Mouse (Mus musculus) embryo, embryonic 10.5 days (tissue): Measurements from ENCODE around the gene Zbtb20.

ENCODE experiments used
- DNase-seq: peaks from one replicate; pipeline ENCODE4 v3.0.0-alpha.2; 2015; ENCODE audit warnings: low spot score

Zbtb20 gene

GRCm38 (mm10) chr16:43397629-43398323 is 522.1 kb downstream of the Zbtb20 start:
- no peak for DNase-seq

- DNase-seq, result no peak
Measured at GRCm38 (mm10) chr16:43399428-43399827, 523.7 kb downstream of the Zbtb20 start.

DNA sequence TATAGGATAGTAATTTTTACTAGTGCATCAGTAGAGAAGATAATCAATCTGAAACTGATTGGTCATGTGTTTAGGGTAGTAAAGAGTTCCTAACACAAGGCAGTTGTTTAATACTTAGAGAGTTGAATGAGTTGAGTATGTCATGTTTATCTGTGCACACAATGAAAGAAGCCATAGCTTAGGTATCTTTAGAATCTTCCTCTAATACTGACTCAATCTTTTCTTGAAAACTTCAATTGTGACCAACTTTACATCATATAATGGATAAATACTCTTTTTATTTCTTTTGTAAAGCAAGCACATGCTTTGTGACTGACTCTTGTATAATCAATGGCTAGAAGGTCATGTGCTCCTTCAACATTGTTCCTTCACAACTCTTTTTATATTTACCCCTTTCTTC is 524.4 kb downstream of the Zbtb20 start:
- no peak for DNase-seq

DNA sequence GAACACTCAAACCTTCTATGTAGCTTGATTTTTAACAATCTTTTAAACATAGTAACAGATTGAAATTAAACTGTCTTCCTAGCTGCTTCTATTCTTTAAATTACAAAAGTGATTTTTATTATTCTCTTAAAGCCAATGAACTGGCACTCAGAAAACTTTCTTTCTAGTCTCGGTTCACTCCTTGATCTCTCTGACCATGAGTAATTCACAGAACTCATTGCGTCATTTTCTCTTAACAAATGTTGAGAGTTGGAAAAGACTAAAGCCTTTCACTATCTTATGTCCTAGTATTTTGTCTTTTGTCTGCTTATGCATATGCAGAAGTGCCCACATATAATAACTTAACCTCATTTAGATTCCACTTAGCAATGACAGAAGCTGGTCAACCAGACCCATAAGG is 525.3 kb downstream of the Zbtb20 start:
- DNase-seq, result no peak

- DNase-seq, result no peak
Measured at GRCm38 (mm10) chr16:43402888-43403287, 527.2 kb downstream of the Zbtb20 start.

DNA sequence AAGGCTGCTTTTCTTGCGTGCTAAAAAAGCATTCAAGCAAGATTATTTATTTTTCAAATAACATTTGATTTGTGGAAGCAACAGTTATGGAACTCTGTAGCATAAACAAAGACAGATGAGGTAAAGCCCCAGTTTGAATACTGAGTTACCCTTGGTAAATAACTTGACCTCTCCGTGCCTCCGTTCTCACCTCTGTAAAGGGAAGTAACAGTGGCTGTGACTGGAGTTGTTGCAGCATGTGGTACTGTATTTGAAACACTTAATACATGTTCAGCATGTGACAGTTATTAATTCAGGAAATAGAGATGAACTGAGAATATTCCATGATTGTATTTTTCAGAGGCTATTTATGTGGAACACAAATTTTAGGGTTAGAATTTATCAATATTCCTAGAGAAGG is 529.4 kb downstream of the Zbtb20 start:
- DNase-seq, result no peak

- DNase-seq, result no peak
Measured at GRCm38 (mm10) chr16:43407594-43408142, 532.0 kb downstream of the Zbtb20 start.

GRCm38 (mm10) chr16:43408622-43409021 is 532.9 kb downstream of the Zbtb20 start:
- no peak for DNase-seq

GRCm38 (mm10) chr16:43409108-43409909 is 533.6 kb downstream of the Zbtb20 start:
- DNase-seq, result no peak

- no peak for DNase-seq
Measured at GRCm38 (mm10) chr16:43409910-43410612, 534.4 kb downstream of the Zbtb20 start.

DNA sequence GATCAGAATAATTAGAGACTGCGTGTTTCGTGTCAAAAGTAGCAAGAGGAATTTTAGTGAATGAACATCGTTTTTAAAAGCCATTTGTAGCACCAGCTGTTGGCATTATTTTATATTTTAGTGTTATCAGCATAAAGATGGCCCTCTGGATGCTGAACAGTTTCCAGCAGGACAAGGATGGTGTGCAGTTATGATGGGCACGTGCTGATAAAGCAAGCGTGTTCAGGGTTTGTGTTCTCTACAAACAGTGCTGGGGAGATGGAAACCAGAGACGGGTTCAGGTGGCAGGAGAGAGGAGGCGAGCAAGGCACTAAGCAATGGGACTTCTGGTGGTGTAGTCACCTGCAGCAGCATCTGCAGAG is 534.9 kb downstream of the Zbtb20 start:
- DNase-seq, result no peak

DNA sequence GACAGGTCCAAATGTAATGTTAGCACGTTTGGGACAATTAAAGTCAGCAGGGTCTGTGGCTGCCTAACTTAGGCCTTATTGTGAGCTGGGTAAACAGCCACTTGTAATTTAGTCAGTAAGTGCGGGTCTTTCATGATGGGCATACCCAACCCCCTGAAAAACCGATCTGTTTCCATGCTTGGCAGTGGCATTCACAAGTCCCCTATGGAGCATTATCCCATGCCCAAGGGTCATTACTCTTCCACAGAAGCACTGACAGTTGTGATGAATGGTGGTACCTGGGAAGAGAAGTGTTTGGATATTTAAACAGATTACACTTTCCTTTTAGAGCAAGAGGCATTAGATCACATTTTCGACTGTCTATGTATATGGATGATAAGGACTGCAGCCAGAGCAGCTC is 540.2 kb downstream of the Zbtb20 start:
- no peak for DNase-seq

GRCm38 (mm10) chr16:43419923-43420322 is 544.2 kb downstream of the Zbtb20 start:
- no peak for DNase-seq

- DNase-seq, result no peak
Measured at GRCm38 (mm10) chr16:43428955-43429354, 553.3 kb downstream of the Zbtb20 start.

GRCm38 (mm10) chr16:43430030-43430429 is 554.3 kb downstream of the Zbtb20 start:
- DNase-seq, result no peak

DNA sequence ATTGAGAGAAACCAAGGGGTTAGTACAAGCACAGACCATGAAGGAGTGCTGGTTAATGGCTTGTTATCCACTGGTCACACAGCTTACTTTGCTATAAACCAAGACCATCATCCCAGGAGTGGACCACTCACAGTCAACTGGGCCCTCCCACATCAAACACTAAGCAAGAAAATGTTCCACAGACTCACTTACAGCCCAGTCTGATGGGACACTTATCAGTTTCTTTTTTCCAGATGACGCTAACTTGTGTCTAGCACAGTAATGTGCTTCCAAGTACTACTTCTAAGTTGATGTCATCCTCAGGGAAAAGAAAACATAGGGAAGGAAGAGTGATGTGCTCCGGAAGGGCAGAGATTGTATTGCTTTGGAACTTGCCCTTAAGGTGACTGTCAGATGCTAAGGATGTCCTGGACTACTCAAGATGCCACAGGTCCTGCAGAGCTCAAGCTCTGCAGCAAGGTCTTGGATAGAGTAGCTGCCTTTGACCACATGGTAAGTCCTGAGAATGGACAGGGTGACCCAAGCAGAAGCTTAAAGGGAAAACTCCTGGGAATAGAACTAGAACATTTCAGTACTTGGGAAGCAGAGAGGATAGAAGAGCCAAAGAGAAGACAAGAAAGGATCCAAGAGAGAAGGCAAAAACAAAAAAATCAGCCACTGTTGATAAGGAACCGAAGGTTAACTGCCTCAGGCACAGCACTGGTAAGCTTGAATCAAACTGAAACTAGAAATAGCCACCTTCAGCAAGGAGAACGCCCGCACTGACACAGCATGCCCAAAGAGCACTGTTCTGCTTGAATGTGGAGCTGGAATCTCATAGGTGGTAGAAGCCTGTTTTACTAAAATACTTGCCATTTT is 556.1 kb downstream of the Zbtb20 start:
- DNase-seq, result no peak

DNA sequence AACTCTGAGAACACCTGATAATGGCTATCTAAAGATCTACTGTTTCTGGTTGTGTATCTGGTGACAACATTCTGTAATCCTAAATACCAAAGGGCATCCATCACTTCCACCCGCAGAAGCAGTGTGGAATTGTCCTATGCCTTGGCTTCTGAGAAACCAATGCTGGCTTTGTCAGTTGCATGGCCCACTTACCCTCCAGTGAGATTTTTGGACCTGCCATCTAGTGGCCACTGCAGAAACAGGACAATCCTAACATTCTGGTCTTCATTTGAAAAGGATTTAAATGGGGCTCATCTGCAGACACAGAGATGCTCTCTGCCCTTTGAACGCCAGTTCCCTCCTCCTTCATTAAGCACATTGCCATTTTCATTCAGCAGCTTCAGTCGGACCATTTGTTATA is 559.3 kb downstream of the Zbtb20 start:
- DNase-seq, result peak; percentile 60

GRCm38 (mm10) chr16:43438878-43439371 is 563.2 kb downstream of the Zbtb20 start:
- no peak for DNase-seq

GRCm38 (mm10) chr16:43441392-43441791 is 565.7 kb downstream of the Zbtb20 start:
- DNase-seq, result no peak

GRCm38 (mm10) chr16:43443034-43443433 is 567.4 kb downstream of the Zbtb20 start:
- DNase-seq, result no peak

DNA sequence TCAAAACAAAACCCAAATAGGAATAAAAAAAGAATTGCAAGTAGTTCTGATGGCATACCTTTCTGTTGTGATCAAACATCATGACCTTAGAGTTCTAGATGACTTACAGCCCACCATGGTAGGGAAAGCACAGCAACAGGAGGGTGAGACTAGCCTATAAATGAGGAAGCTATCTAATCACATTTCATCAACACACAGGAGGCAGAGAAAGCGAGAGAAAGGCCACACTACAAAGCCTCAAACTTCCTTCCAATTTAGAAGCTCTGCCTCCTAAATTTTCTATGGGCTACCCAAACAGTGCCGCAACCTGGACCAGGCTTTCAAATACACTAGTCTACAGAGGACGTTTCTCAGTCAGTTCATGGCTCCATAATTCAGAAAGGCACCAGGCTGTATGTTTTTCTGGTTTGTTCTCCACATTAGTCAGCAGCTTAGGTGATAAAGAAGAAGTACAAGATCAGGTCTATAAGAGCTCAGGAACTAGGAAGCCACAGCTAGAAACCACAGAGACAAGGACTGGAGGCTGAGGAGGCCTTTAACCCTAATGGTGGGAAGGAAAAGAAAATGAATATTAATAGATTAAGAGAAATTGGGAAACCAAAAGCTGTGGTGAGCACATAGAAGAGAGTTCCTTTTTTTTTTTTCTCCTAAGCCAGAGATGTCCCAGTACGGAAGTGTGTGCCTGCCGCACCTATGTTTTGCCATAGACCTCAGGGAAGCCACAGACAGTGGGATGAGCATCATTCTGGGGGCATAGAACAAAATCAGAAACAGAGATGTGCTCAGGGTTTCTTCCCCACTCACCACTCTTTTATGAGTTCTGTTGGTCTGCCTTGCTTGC is 572.7 kb downstream of the Zbtb20 start:
- DNase-seq, result no peak
